Mouse (Mus musculus): ENCODE results near the gene Ppp1r21.

DNA sequence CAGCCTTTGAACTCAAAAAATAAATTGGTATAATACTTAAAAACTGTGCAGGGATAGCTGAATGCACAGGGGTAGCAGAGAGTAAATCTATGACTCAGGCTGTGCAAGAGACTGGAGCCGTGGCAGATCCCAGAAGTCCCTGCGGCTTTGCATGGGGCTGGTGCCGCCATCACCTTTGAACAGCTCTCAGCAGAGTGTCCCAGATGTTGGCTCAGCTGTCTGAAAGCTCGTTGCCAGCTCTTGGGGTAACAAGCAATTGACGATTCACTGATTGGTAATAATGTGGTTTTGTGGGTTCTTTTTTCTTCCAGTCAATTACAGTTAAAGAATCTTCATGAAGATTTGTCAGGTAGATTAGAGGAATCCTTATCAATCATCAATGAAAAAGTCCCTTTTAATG, 20.4 kb downstream of the Ppp1r21 start:
- TF ChIP-seq POLR2A (IDR thresholded peaks at IDR 0.05; ENCODE audit: control insufficient read depth in 1 of 2, insufficient read depth in 1 of 2, low read depth in 1 of 2, low read length in 2 of 2, poor library complexity in 1 of 2) (no peak), GABPA (IDR thresholded peaks at IDR 0.05; ENCODE audit: low read depth, low read length) (no peak), JUND (IDR thresholded peaks at IDR 0.05; ENCODE audit: low read depth, low read length) (no peak), CTCF (IDR thresholded peaks at IDR 0.05 in 2 of 3, conservative IDR thresholded peaks at IDR 0.05 in 1 of 3; ENCODE audit: control insufficient read depth in 1 of 3, insufficient read depth in 1 of 3, low read depth in 2 of 3, low read length in 3 of 3, poor library complexity in 1 of 3, severe bottlenecking in 1 of 3) (no peak), EP300 (IDR thresholded peaks at IDR 0.05; ENCODE audit: low read depth in 1 of 2, low read length in 2 of 2) (no peak), RAD21 (IDR thresholded peaks at IDR 0.05; ENCODE audit: low read depth, low read length) (no peak), MYC (IDR thresholded peaks at IDR 0.05; ENCODE audit: low read depth, low read length) (no peak), HCFC1 (IDR thresholded peaks at IDR 0.05; ENCODE audit: low read depth, low read length) (no peak), GATA1 (IDR thresholded peaks at IDR 0.05; ENCODE audit: low read depth, low read length) (no peak), TAL1 (IDR thresholded peaks at IDR 0.05; ENCODE audit: low read length) (no peak)

All from MEL (cell line).